Mouse (Mus musculus) hindbrain, embryonic 13.5 days (tissue): ENCODE measurements around the gene Rab25. TPM values are rescaled to one million over a fixed set of nuclear protein-coding genes. Genes with fewer than 3 reads are reported as not detected.

Experiments used
- ATAC-seq: fragments of 200-750 bp; cut with Nextera tagmentation; 2 replicates; pipeline ENCODE4 v1.8.0; 2017; ENCODE audit warnings: moderate TSS enrichment; ENCODE audit not compliant: low FRiP score
- H3K27ac ChIP-seq: fragments of 300-500 bp; sonication (generic); 2 replicates; pipeline ENCODE4 v1.5.1; 2015; ENCODE audit warnings: inconsistent platforms, mild to moderate bottlenecking, moderate library complexity
- H3K27me3 ChIP-seq: fragments of 300-500 bp; sonication (generic); 2 replicates; pipeline ENCODE4 v1.6.1; 2015; ENCODE audit warnings: mild to moderate bottlenecking, inconsistent platforms
- H3K36me3 ChIP-seq: fragments of 300-500 bp; sonication (generic); 2 replicates; pipeline ENCODE4 v1.6.1; 2015; ENCODE audit warnings: mild to moderate bottlenecking, inconsistent platforms
- H3K4me1 ChIP-seq: fragments of 300-500 bp; sonication (generic); replicated peaks from 2 replicates; pipeline ENCODE4 v1.6.1; 2015; ENCODE audit warnings: inconsistent platforms
- H3K4me2 ChIP-seq: fragments of 300-500 bp; sonication (generic); 2 replicates; pipeline ENCODE4 v1.6.1; 2015; ENCODE audit warnings: inconsistent platforms, mild to moderate bottlenecking, moderate library complexity
- H3K4me3 ChIP-seq: fragments of 300-500 bp; sonication (generic); 2 replicates; pipeline ENCODE4 v1.5.1; 2015; ENCODE audit warnings: mild to moderate bottlenecking, inconsistent platforms
- H3K9ac ChIP-seq: fragments of 300-500 bp; sonication (generic); 2 replicates; pipeline ENCODE4 v1.6.1; 2015; ENCODE audit warnings: mild to moderate bottlenecking, inconsistent platforms
- H3K9me3 ChIP-seq: fragments of 300-500 bp; sonication (generic); 2 replicates; pipeline ENCODE4 v1.6.1; 2016; ENCODE audit warnings: inconsistent platforms
- WGBS: fragments of 180-500 bp; shearing (Covaris S2); methylation state at CpG from one replicate; pipeline ENCODE4 v1.1.7; 2015; 5-methylcytosine and 5-hydroxymethylcytosine counted together
- polyA plus RNA-seq: library from polyadenylated mRNA; unstranded; fragments of >200 nt; fragmentation: Nextera tagmentation; extraction: Ambion mirVana; gene quantifications from 2 replicates; pipeline ENCODE4 v1.2.1, GENCODE M21; 2015

The Rab25 gene
- polyA plus RNA-seq, 1 experiment from 2014 or later, result not detected

DNA sequence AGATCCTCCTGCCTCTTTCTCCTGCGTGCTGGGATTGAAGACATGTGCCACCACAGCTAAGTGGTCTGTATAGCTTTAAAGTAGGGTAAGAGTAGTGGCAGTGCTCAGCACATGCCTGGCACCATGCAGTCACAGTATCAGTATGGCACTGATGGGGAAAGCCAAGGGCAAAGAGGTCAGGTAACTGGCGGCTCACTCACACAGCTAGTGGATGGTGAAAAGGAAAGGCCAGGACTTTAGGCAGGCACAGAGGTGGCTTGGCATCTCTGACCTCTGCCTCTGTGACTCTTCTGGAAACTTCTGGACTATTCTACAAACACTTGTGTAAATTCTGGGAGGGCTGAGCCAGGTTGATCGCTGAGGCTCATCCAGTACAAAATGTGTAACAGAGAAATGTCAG is 18.0 kb upstream of the Rab25 start:
- Histone ChIP-seq H3K27me3 (no peaks in the 10 kb centered on the region), H3K36me3 (peaks cover 93% of the 10 kb centered on the region), H3K27ac (no peak overlapping the region), H3K4me2 (no peak overlapping the region), H3K4me3 (no peak overlapping the region), H3K9me3 (no peaks in the 10 kb centered on the region), H3K4me1 (peaks cover 16% of the 10 kb centered on the region), H3K9ac (no peak overlapping the region)
- no peak for ATAC-seq
- 96% methylated on average over 3 of the region's 3 CpGs for WGBS

DNA sequence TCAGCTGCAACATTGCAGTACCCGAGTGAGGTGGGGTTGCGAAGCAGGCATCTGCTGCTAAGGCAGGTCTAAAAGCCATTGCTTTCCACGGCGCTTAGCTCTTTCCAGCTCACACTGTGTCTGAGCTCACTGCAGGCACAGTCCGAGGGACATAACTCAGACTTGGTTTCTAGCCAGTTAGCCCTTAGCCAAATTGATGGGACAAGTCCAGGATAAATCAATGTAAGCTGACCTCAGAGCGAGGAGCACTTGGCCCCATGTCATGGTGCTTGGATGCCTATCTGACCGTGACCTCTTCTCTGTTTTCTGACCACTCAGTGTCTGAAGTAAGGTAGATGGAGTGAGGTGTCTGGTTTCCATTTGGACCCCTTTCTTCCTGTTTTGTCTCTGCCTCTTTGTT is 15.9 kb upstream of the Rab25 start:
- H3K4me3 ChIP-seq, result no peak overlapping the region
- H3K27ac ChIP-seq, result 0 out of 2 replicates have a peak overlapping the region, but pooled peaks have one; percentile 8
- H3K4me1 ChIP-seq, result peaks cover 16% of the 10 kb centered on the region
- H3K36me3 ChIP-seq, result peaks cover 98% of the 10 kb centered on the region
- no peak overlapping the region for H3K4me2 ChIP-seq
- no peaks in the 10 kb centered on the region for H3K9me3 ChIP-seq
- WGBS, result 81% methylated on average over 7 of the region's 7 CpGs
- ATAC-seq, result no peak
- H3K27me3 ChIP-seq, result no peaks in the 10 kb centered on the region
- no peak overlapping the region for H3K9ac ChIP-seq

DNA sequence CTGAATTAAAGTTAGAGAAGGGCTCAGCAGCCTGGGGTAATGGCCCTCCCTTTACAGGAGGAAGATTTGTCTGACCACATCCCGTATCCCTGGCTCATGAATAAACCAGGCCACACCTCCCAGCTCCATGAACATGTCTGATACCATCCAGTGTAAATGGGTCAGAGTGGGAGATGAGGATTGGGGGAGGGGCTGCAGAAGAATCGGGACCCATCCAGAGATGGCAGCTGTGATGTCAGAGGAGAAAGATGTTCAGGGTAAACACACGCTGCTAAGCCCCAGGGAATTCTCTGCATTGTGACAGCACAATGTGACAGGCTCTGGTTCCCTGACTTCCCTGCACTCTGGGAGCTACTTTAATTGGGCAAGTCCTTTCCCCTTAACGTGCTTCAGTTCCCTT is 15.3 kb upstream of the Rab25 start:
- no peaks in the 10 kb centered on the region for H3K9me3 ChIP-seq
- 30% methylated on average over 4 of the region's 4 CpGs for WGBS
- H3K36me3 ChIP-seq, result peaks cover 98% of the 10 kb centered on the region
- 0 out of 2 replicates have a peak overlapping the region, but pooled peaks have one; percentile 1 for H3K9ac ChIP-seq
- no peak for ATAC-seq
- H3K4me1 ChIP-seq, result peaks cover 16% of the 10 kb centered on the region
- no peak overlapping the region for H3K4me3 ChIP-seq
- 0 out of 2 replicates have a peak overlapping the region, but pooled peaks have one; percentile 44 for H3K27ac ChIP-seq
- H3K4me2 ChIP-seq, result no peak overlapping the region
- no peaks in the 10 kb centered on the region for H3K27me3 ChIP-seq

DNA sequence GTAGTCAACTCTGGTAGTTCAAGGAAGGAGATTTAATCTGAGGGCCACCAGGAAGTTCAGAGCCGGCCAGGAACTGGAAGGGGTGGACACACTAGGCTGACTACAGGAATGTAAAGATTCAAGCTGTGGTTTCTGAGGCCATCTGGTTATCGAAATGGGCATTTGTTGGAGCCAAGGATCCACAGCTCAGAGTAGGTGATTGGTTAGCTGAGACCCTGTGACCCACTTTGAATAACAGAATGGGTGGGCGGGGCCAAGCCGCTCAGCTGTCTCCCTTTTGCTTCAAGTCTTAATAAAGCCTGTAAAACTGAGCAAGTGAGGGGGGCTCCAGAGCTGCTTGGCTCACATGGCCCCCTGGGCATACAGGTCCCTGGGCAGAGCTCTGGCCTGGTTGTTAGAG is 13.9 kb upstream of the Rab25 start:
- H3K9ac ChIP-seq, result no peak overlapping the region
- no peak for ATAC-seq
- H3K4me3 ChIP-seq, result no peak overlapping the region
- H3K4me1 ChIP-seq, result peaks cover 16% of the 10 kb centered on the region
- H3K9me3 ChIP-seq, result no peaks in the 10 kb centered on the region
- no peak overlapping the region for H3K4me2 ChIP-seq
- 64% methylated on average over 4 of the region's 4 CpGs for WGBS
- H3K36me3 ChIP-seq, result peaks cover 97% of the 10 kb centered on the region
- H3K27me3 ChIP-seq, result no peaks in the 10 kb centered on the region
- no peak overlapping the region for H3K27ac ChIP-seq

DNA sequence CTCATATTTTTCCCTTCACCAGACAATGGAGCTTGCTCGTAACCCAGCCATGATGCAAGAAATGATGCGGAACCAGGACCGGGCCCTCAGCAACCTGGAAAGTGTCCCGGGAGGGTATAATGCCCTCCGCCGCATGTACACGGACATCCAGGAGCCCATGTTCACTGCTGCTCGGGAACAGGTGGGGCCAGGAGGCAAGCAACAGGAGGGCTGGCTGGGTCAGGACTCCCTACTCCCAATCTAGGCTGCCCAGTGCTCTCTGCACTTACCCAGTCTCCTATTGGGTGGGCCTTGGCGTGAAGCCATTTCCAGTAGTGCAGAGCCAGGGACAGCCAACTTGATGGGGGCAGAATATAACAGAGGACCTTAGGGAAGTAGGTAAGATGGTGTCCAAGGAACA is 11.5 kb upstream of the Rab25 start:
- ATAC-seq, result no peak
- Histone ChIP-seq H3K4me2 (no peak overlapping the region), H3K4me3 (no peak overlapping the region), H3K9me3 (no peaks in the 10 kb centered on the region), H3K27ac (no peak overlapping the region), H3K27me3 (no peaks in the 10 kb centered on the region), H3K36me3 (peaks cover 90% of the 10 kb centered on the region), H3K4me1 (peaks cover 28% of the 10 kb centered on the region), H3K9ac (no peak overlapping the region)
- 93% methylated on average over 9 of the region's 9 CpGs for WGBS

DNA sequence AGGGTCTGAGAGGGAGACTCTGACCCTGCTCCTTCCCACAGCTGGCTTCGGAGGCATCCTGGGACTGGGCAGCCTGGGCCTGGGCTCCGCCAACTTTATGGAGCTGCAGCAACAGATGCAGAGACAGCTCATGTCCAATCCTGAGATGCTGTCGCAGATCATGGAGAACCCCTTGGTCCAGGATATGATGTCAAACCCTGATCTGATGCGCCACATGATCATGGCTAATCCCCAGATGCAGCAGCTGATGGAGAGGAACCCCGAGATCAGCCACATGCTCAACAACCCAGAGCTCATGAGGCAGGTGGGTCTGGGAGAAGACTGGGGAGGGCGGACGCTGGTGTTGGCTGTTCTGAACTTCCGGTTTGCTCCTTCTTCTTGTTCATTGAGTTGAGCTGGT is 8.5 kb upstream of the Rab25 start:
- Histone ChIP-seq H3K4me1 (peaks cover 25% of the 10 kb centered on the region), H3K9ac (no peak overlapping the region), H3K36me3 (peaks cover 61% of the 10 kb centered on the region), H3K4me3 (no peak overlapping the region), H3K9me3 (no peaks in the 10 kb centered on the region), H3K27ac (no peak overlapping the region), H3K27me3 (no peaks in the 10 kb centered on the region), H3K4me2 (no peak overlapping the region)
- no peak for ATAC-seq
- WGBS, result 97% methylated on average over 8 of the region's 8 CpGs

DNA sequence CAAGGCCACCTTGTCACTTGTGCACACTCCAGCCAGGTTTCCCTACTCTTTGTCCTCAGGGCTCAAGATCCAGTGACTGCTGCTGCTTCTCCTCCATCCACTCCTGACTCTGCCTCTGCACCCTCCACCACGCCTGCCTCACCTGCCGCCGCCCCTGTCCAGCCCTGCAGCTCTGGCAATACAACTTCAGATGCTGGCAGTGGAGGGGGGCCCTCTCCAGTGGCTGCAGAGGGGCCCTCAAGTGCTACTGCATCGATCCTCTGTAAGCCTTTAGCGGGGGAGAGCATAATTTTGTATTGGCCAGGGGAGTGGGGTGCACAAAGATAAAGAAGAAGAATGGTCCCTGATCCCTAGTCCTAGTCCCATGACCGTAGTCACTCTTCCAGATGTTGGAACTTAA is 7.6 kb upstream of the Rab25 start:
- Histone ChIP-seq H3K27me3 (no peaks in the 10 kb centered on the region), H3K4me2 (0 out of 2 replicates have a peak overlapping the region, but pooled peaks have one; percentile 82), H3K4me1 (peaks cover 32% of the 10 kb centered on the region), H3K9me3 (no peaks in the 10 kb centered on the region), H3K9ac (peak overlapping the region; percentile 58), H3K27ac (no peak overlapping the region), H3K36me3 (peaks cover 52% of the 10 kb centered on the region), H3K4me3 (no peak overlapping the region)
- no peak for ATAC-seq
- 99% methylated on average over 6 of the region's 6 CpGs for WGBS

DNA sequence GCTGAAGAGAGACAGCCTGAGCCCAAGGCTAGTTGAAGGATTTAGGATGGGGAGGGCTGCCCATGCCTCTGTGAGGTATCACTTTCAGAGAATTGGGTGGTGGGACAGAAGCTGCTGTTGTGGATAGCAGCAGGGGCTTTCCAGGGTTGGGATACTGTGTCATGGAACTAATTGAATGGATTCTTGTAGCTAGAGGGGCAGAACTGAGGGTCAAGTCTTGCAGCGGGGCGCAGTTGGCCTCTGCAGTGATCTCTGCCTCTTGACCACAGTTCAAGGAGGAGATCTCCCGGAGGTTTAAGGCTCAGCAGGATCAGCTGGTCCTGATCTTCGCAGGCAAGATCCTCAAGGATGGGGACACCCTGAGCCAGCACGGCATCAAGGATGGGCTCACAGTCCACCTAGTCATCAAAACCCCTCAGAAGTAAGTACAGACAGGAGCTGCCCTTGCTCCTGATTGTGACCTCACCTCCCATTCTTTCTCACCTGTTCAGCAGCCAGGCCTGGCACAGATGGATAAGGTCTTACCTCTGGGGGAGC is 7.0 kb upstream of the Rab25 start:
- no peak for ATAC-seq
- Histone ChIP-seq H3K9ac (peak overlapping the region; percentile 58), H3K4me3 (peak overlapping the region; percentile 84), H3K36me3 (peaks cover 46% of the 10 kb centered on the region), H3K27me3 (no peaks in the 10 kb centered on the region), H3K9me3 (no peaks in the 10 kb centered on the region), H3K4me2 (peak overlapping the region; percentile 82), H3K4me1 (peaks cover 34% of the 10 kb centered on the region), H3K27ac (no peak overlapping the region)
- 86% methylated on average over 5 of the region's 5 CpGs for WGBS

DNA sequence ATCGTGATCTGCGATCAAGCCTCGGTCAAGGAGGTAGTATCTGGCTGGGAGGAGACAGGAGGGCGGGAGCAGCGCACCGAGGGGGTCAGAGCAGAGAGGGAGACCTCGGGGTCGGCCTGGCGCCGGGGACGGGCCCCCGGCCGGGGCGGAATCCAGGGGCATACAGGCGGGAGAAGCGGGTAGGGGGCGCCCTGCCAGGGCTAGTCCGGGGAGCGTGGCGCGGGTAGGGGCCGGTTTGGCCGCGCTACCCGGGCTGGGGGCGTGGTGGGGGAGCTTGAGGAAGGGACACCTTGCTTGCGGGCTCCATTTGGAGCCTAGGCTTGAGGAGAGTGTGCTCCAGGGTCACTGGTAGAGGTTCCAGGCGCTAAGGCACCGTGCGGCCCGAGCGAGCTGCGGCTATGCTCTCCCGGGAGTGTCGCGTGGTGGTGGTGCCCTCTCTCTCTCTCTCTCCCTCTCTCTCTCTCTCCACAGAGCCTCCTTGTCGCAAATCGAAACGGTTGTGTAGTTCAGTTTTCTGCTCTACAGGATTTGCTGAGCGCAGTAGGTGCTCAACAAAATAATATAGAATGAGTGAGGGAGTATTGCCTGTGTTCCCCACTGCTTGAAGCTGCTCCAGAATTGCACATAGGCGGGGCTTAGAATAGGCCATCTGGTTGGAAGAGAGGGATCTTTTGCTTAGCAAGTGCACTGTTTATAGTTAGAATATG is 5.9 kb upstream of the Rab25 start:
- no peaks in the 10 kb centered on the region for H3K9me3 ChIP-seq
- peak overlapping the region; percentile 82 for H3K4me2 ChIP-seq
- under 1% methylated on average over 39 of the region's 41 CpGs for WGBS
- H3K4me3 ChIP-seq, result peak overlapping the region; percentile 84
- H3K27ac ChIP-seq, result peak overlapping the region; percentile 95
- peak; percentile 59 for ATAC-seq
- no peaks in the 10 kb centered on the region for H3K27me3 ChIP-seq
- peaks cover 34% of the 10 kb centered on the region for H3K4me1 ChIP-seq
- H3K36me3 ChIP-seq, result peaks cover 35% of the 10 kb centered on the region
- peak overlapping the region; percentile 93 for H3K9ac ChIP-seq

DNA sequence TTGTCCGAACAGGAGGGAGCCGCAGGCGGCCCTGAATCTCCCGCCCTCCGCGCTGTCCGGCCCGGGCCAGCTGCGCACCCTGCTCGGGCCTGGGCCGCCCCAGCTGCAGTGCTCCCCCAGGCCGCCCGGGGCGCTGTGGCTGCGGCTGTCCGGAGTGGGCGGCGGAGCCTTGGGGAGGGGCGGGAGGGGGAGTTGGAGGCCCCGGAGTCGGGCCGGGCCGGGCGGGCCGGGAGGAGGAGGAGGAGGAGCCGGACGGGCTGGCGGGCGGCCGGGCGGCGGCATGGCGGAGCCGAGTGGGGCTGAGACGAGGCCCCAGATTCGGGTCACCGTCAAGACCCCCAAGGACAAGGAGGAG is 5.4 kb upstream of the Rab25 start, which contains the start of gene Ubqln4:
Ubqln4 (plus strand) TSS at position 234 of the 355 bp plus-strand sequence.
- no peaks in the 10 kb centered on the region for H3K27me3 ChIP-seq
- H3K4me1 ChIP-seq, result peaks cover 34% of the 10 kb centered on the region
- peak within 1 kb of the TSS; percentile 93 for H3K9ac ChIP-seq
- peak; percentile 87 for ATAC-seq
- H3K9me3 ChIP-seq, result no peaks in the 10 kb centered on the region
- peak within 1 kb of the TSS; percentile 82 for H3K4me2 ChIP-seq
- H3K27ac ChIP-seq, result peak within 1 kb of the TSS; percentile 95
- peaks cover 29% of the 10 kb centered on the region for H3K36me3 ChIP-seq
- peak within 1 kb of the TSS; percentile 84 for H3K4me3 ChIP-seq
- under 1% methylated on average over 20 of the region's 37 CpGs for WGBS

DNA sequence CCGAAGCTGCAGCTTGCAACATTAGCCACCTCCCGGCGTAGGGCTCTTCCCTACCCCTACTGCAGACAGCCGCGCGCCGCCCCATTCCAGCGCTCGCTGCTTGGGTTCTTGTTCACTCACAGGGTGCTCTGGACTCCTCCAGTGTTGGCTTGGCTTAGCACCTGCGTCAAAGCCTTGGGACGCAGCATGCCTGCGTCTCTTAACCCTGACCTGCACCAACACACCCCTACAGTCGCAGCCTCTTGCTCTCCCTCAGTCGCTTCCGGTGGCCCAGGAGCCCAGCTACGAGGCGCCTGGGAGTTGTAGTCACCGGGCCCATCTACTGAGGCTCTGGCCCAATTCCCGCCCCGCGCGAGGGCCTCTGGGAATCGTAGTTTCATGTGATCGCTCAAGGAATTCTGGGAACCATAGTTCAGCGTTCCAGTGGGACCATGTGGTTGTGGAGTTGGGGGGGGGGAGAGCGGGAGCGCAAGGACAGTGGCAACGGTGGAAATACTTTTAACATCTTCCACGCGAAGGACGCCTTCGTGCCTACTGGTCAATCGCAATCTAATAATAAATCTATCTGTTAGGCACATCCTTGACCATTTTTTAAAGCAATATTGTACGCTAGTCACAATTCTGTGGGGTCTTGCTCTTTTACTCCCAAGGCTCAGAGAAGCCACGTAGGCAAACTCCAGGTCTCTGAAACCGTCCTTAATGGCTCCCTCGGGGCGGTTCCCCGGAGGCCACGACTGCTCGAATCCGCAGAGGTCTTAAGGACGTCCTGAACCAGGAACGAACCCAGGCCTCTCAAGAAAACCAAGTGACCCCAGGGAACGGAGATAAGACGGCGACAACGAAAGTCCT is 4.8 kb upstream of the Rab25 start, which contains the start of gene Lamtor2:
Lamtor2 (minus strand) TSS at position 399 of the 849 bp plus-strand sequence.
- peak; percentile 89 for ATAC-seq
- peak within 1 kb of the TSS; percentile 82 for H3K4me2 ChIP-seq
- H3K4me1 ChIP-seq, result peaks cover 34% of the 10 kb centered on the region
- H3K4me3 ChIP-seq, result peak within 1 kb of the TSS; percentile 84
- peak within 1 kb of the TSS; percentile 93 for H3K9ac ChIP-seq
- H3K27me3 ChIP-seq, result no peaks in the 10 kb centered on the region
- H3K27ac ChIP-seq, result peak within 1 kb of the TSS; percentile 95
- peaks cover 23% of the 10 kb centered on the region for H3K36me3 ChIP-seq
- no peaks in the 10 kb centered on the region for H3K9me3 ChIP-seq
- WGBS, result under 1% methylated on average over 48 of the region's 48 CpGs

DNA sequence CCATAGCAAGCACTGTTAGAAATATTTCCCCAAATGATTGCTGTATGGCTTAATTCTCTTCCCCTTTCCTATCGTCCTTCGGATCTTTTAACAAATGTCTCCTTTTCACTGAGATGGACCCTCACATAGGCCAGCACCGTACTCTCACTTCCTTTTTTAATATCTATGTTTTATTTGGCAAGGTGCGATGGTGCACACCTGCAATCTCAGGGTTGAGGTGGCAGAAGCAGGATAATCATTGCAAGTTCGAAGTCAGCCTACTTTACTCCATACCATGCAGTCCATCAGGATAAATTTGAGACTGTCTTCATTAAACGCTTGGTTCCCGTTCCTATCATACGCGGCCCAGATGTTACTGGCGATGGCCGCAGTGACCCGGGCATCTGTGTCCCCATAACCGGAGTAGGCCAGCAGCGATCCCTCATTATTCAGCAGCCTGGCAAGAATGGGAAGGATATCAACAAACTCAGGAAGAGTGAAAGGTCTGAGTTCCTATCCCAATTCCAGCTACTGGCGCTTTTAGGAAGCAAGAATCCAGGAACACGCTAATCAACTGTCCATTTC is 4.1 kb upstream of the Rab25 start:
- H3K27me3 ChIP-seq, result no peaks in the 10 kb centered on the region
- H3K9me3 ChIP-seq, result no peaks in the 10 kb centered on the region
- H3K9ac ChIP-seq, result peak overlapping the region; percentile 93
- no peak for ATAC-seq
- peaks cover 34% of the 10 kb centered on the region for H3K4me1 ChIP-seq
- WGBS, result 28% methylated on average over 16 of the region's 16 CpGs
- peak overlapping the region; percentile 84 for H3K4me3 ChIP-seq
- peaks cover 18% of the 10 kb centered on the region for H3K36me3 ChIP-seq
- H3K4me2 ChIP-seq, result peak overlapping the region; percentile 82
- H3K27ac ChIP-seq, result peak overlapping the region; percentile 95
